Mouse (Mus musculus) C2C12 (cell line): ENCODE measurements at regions not wholly inside any gene's neighbourhood (a gene's known extent, or its start where the extent isn't known, plus 50 kb on each side); places are given as distances from the start of the nearest gene placed in this dataset.

Experiments
- CTCF ChIP-seq: IDR thresholded peaks from one replicate; pipeline ENCODE4 v1.5.1; 2011; ENCODE audit not compliant: control insufficient read depth, insufficient read depth, insufficient read length
- MAX ChIP-seq: IDR thresholded peaks from one replicate; pipeline ENCODE4 v1.6.1; 2011; ENCODE audit warnings: mild to moderate bottlenecking, control low read depth

GRCm38 (mm10) chr16:55570097-55570496 is 268.6 kb downstream of the Nfkbiz start:
- TF ChIP-seq CTCF, result no peak
- TF ChIP-seq MAX, result no peak
